Mouse (Mus musculus): Measurements from ENCODE around the gene Gm4969. TPM values are rescaled to one million over a fixed set of nuclear protein-coding genes. Genes with fewer than 3 reads are reported as not detected.

Gene Gm4969
- polyA plus RNA-seq, 1 experiment, result not detected

DNA sequence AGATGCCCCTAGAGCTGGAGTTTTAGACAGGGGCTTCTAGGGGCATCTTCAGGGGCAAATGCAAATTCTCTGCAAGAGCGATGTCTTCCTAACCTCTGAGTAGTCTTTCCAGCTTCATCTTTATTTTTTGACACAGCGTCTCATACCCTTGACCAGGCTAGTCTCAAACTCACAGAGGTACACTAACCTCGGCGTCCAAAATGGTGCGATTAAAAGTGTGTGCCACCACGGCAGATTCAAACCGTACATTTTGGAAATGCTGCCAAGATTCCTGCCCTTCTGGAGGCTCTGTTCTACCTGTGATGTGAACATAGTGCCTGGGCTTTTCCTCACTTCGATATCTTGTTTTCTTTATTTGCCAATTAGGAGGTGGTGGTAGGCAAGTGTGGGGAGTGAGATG is 915 bp upstream of the Gm4969 start:
- peak overlapping the region; percentile 97 for H3K4me3 ChIP-seq (replicated peaks)
- no peak for TF ChIP-seq GATA1 (IDR thresholded peaks at IDR 0.05; ENCODE audit: borderline replicate concordance, low read length)
- TF ChIP-seq FLI1 (IDR thresholded peaks at IDR 0.05; ENCODE audit: low read length), result no peak
- H3K36me3 ChIP-seq (replicated peaks; ENCODE audit: low read length), result peaks cover 10% of the 10 kb centered on the region
- H3K9me3 ChIP-seq, result peaks cover 9% of the 10 kb centered on the region
- H3K27me3 ChIP-seq (replicated peaks), result no peaks in the 10 kb centered on the region
- peaks cover 31% of the 10 kb centered on the region for H3K4me1 ChIP-seq

GRCm38 (mm10) chr7:19109565-19109964 is 8.6 kb downstream of the Gm4969 start:
- peaks cover 63% of the 10 kb centered on the region for H3K4me1 ChIP-seq
- no peak overlapping the region for H3K4me3 ChIP-seq (replicated peaks)
- no peaks in the 10 kb centered on the region for H3K36me3 ChIP-seq (replicated peaks; ENCODE audit: low read length)
- H3K9me3 ChIP-seq, result no peaks in the 10 kb centered on the region
- H3K27me3 ChIP-seq (replicated peaks), result peaks cover 28% of the 10 kb centered on the region
- TF ChIP-seq GATA1 (IDR thresholded peaks at IDR 0.05; ENCODE audit: borderline replicate concordance, low read length) (no peak), FLI1 (IDR thresholded peaks at IDR 0.05; ENCODE audit: low read length) (no peak)

GRCm38 (mm10) chr7:19107436-19107835 is 10.7 kb downstream of the Gm4969 start:
- Histone ChIP-seq H3K36me3 (replicated peaks; ENCODE audit: low read length) (no peaks in the 10 kb centered on the region), H3K27me3 (replicated peaks) (peaks cover 46% of the 10 kb centered on the region)
- TF ChIP-seq FLI1 (IDR thresholded peaks at IDR 0.05; ENCODE audit: low read length) (no peak), GATA1 (IDR thresholded peaks at IDR 0.05; ENCODE audit: borderline replicate concordance, low read length) (no peak)

GRCm38 (mm10) chr7:19104486-19104885 is 13.7 kb downstream of the Gm4969 start:
- H3K4me1 ChIP-seq, result peaks cover 60% of the 10 kb centered on the region
- TF ChIP-seq GATA1 (IDR thresholded peaks at IDR 0.05; ENCODE audit: borderline replicate concordance, low read length) (no peak), FLI1 (IDR thresholded peaks at IDR 0.05; ENCODE audit: low read length) (no peak)
- H3K36me3 ChIP-seq (replicated peaks; ENCODE audit: low read length), result no peaks in the 10 kb centered on the region
- H3K9me3 ChIP-seq, result no peaks in the 10 kb centered on the region
- H3K4me3 ChIP-seq (replicated peaks), result no peak overlapping the region
- H3K27me3 ChIP-seq (replicated peaks), result peaks cover 63% of the 10 kb centered on the region

More at GRCm38 (mm10) chr7:19107436-19107835, 10.7 kb downstream of the Gm4969 start:
- Histone ChIP-seq H3K4me3 (replicated peaks) (no peak overlapping the region), H3K9me3 (no peaks in the 10 kb centered on the region), H3K4me1 (peaks cover 70% of the 10 kb centered on the region)

DNA sequence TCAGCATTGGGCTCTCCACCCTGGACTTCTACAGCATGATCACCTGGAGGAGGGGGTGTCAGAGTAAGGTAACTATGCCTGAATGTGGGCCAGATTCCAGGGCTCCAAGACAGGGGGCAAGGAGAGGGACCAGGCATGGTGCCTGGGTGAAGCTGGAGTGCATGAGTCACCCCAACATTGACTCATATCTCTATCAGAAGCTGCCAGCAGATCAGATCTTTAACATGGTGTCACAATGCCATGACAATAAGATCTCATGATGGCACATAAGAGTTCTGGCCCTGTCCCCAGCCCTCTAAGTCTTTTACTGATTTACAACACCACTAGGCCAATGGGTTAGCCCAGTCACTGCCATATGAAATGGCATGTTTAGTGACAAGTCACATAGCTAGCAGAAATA is 14.4 kb downstream of the Gm4969 start:
- TF ChIP-seq GATA1 (IDR thresholded peaks at IDR 0.05; ENCODE audit: borderline replicate concordance, low read length) (no peak), FLI1 (IDR thresholded peaks at IDR 0.05; ENCODE audit: low read length) (no peak)
- Histone ChIP-seq H3K36me3 (replicated peaks; ENCODE audit: low read length) (no peaks in the 10 kb centered on the region), H3K4me3 (replicated peaks) (no peak overlapping the region), H3K9me3 (no peaks in the 10 kb centered on the region), H3K27me3 (replicated peaks) (peaks cover 66% of the 10 kb centered on the region), H3K4me1 (peaks cover 62% of the 10 kb centered on the region)

- H3K4me3 ChIP-seq (replicated peaks), result no peak overlapping the region
- peaks cover 21% of the 10 kb centered on the region for H3K36me3 ChIP-seq (replicated peaks; ENCODE audit: low read length)
- TF ChIP-seq FLI1 (IDR thresholded peaks at IDR 0.05; ENCODE audit: low read length) (no peak), GATA1 (IDR thresholded peaks at IDR 0.05; ENCODE audit: borderline replicate concordance, low read length) (no peak)
- peaks cover 84% of the 10 kb centered on the region for H3K4me1 ChIP-seq
- H3K9me3 ChIP-seq, result no peaks in the 10 kb centered on the region
- peaks cover 59% of the 10 kb centered on the region for H3K27me3 ChIP-seq (replicated peaks)
Observed at GRCm38 (mm10) chr7:19100290-19100689, 17.9 kb downstream of the Gm4969 start.

DNA sequence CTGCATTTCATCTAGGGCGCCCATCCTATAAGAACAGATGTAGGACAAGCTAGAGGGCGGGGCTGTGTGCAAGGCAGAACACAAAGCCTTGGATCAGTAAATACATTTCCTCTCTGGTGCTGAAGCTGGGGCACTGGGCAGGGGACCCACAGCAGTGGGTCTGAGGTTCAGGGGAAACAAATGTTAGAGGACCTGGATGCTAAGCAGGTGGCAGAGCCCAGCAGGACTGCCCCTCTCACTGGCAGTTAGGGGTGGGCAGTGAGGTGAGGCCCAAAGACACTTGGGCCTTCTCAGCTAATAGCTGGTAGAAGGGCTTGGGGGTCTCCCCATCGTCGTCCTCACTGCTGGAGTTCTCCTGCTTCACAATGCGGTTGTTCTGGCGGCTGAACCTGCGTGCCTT is 19.4 kb downstream of the Gm4969 start:
- Histone ChIP-seq H3K4me1 (peaks cover 79% of the 10 kb centered on the region), H3K4me3 (replicated peaks) (no peak overlapping the region), H3K9me3 (no peaks in the 10 kb centered on the region), H3K27me3 (replicated peaks) (peaks cover 45% of the 10 kb centered on the region), H3K36me3 (replicated peaks; ENCODE audit: low read length) (peaks cover 21% of the 10 kb centered on the region)
- no peak for TF ChIP-seq FLI1 (IDR thresholded peaks at IDR 0.05; ENCODE audit: low read length)
- no peak for TF ChIP-seq GATA1 (IDR thresholded peaks at IDR 0.05; ENCODE audit: borderline replicate concordance, low read length)

DNA sequence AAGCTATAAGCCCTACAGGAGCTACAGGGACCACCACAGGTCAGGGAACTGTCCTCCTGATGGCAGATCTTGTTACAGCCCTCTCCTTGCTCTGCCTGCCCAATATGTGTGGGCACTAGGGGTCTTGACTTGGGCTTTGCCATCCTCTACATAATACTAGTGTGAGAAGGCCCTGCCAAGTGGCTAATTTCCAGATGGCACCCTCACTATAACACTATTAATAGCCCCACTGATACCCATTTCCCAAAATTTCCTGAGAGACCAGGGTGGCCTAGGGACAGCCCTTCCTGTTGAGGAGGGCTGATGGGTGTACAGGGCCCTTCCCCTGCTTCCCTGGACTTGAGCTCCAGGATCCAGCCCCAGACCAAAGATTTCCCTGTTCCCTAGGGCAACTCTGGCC is 20.3 kb downstream of the Gm4969 start:
- Histone ChIP-seq H3K27me3 (replicated peaks) (peaks cover 36% of the 10 kb centered on the region), H3K9me3 (no peaks in the 10 kb centered on the region), H3K36me3 (replicated peaks; ENCODE audit: low read length) (peaks cover 21% of the 10 kb centered on the region), H3K4me3 (replicated peaks) (peak overlapping the region; percentile 19), H3K4me1 (peaks cover 77% of the 10 kb centered on the region)
- TF ChIP-seq FLI1 (IDR thresholded peaks at IDR 0.05; ENCODE audit: low read length) (no peak), GATA1 (IDR thresholded peaks at IDR 0.05; ENCODE audit: borderline replicate concordance, low read length) (no peak)

DNA sequence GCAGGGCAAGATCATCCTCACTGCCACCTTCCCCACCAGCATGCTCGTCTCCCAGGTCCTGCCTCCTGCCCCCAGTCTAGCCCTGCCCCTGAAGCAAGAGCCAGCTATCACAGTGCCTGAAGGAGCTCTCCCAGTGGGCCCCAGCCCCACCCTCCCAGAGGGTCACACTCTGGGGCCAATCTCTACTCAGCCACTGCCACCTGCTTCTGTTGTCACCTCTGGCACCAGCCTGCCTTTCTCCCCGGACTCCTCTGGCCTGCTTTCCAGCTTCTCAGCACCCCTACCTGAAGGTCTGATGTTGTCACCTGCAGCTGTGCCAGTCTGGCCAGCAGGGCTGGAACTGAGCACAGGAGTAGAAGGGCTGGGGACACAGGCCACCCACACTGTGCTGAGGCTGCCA is 21.0 kb downstream of the Gm4969 start:
- Histone ChIP-seq H3K27me3 (replicated peaks) (peaks cover 36% of the 10 kb centered on the region), H3K9me3 (no peaks in the 10 kb centered on the region), H3K4me1 (peaks cover 77% of the 10 kb centered on the region), H3K4me3 (replicated peaks) (peak overlapping the region; percentile 64), H3K36me3 (replicated peaks; ENCODE audit: low read length) (peaks cover 21% of the 10 kb centered on the region)
- no peak for TF ChIP-seq FLI1 (IDR thresholded peaks at IDR 0.05; ENCODE audit: low read length)

DNA sequence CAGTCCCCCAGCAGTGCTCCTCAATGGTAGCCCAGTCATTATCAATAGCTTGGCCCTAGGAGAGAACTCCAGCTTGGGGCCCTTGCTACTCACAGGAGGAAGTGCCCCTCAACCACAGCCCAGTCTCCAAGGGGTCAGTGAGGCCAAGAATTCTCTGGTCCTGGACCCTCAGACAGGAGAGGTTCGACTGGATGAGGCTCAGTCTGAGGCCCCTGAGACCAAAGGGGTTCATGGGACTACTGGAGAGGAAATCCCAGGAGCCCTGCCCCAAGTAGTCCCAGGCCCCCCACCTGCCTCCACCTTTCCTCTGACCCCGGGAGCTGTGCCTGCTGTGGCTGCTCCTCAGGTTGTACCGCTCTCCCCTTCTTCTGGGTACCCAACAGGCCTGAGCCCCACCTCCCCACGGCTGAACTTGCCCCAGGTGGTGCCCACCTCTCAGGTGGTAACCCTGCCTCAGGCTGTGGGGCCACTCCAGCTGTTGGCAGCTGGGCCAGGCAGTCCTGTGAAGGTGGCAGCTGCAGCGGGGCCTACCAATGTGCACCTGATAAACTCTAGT is 21.7 kb downstream of the Gm4969 start:
- Histone ChIP-seq H3K4me3 (replicated peaks) (peak overlapping the region; percentile 93), H3K36me3 (replicated peaks; ENCODE audit: low read length) (peaks cover 21% of the 10 kb centered on the region), H3K27me3 (replicated peaks) (peaks cover 37% of the 10 kb centered on the region), H3K9me3 (no peaks in the 10 kb centered on the region), H3K4me1 (peaks cover 76% of the 10 kb centered on the region)
- TF ChIP-seq FLI1 (IDR thresholded peaks at IDR 0.05; ENCODE audit: low read length) (no peak), GATA1 (IDR thresholded peaks at IDR 0.05; ENCODE audit: borderline replicate concordance, low read length) (no peak)

DNA sequence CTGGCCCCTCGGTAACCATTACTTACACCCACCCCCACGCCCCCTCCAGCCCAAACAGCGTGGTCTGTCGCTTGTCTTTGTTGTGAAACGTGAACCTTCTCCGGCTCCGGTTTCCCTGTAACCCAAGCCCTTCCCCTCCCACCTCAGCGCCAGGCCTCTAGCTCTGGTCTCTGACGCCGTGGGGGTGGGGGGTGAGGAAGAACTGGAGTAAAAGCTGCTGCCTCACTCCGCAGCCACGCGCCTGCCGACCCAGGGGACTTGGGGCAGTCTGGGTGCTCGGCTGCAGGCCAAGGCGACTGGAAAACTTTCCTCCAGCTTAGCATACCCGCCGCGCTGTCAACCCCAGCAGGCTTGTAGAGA is 22.4 kb downstream of the Gm4969 start:
- H3K9me3 ChIP-seq, result no peaks in the 10 kb centered on the region
- H3K4me3 ChIP-seq (replicated peaks), result peak overlapping the region; percentile 93
- peaks cover 73% of the 10 kb centered on the region for H3K4me1 ChIP-seq
- TF ChIP-seq FLI1 (IDR thresholded peaks at IDR 0.05; ENCODE audit: low read length) (no peak), GATA1 (IDR thresholded peaks at IDR 0.05; ENCODE audit: borderline replicate concordance, low read length) (no peak)
- peaks cover 21% of the 10 kb centered on the region for H3K36me3 ChIP-seq (replicated peaks; ENCODE audit: low read length)
- peaks cover 38% of the 10 kb centered on the region for H3K27me3 ChIP-seq (replicated peaks)

Data from megakaryocyte, embryonic 14.5 days (primary cell).